Mouse (Mus musculus): ENCODE data around the gene Nxpe5.
"Not testable (repeated sequence)": the region's sequence is repeated elsewhere in the genome, so short reads cannot be mapped to it uniquely, and the experiment has no call there.

Gene Nxpe5

DNA sequence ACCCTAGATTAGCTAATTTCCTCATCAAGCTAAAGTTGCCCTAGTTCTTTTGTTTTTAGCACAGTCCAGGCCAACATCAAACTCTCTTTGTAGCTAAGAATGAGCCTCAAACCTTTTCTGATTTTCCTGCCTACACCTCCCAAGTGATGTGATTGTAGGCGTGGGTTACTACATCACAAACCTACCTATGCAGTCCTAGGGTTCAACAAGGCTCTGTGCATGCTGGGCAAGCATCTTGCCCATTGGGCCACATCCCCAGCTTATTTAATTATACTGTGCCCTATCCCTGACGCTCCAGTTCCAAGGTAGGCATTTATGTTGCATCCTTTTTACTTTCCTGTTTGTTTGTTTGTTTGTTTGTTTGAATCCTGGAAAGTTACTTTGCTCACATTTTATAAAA is at the start of gene Nxpe5:
TSS of gene Nxpe5 (plus strand) at position 199 of the 400 bp plus-strand sequence.
- no peak for DNase-seq (ENCODE audit: low spot score in 2 of 2)

DNA sequence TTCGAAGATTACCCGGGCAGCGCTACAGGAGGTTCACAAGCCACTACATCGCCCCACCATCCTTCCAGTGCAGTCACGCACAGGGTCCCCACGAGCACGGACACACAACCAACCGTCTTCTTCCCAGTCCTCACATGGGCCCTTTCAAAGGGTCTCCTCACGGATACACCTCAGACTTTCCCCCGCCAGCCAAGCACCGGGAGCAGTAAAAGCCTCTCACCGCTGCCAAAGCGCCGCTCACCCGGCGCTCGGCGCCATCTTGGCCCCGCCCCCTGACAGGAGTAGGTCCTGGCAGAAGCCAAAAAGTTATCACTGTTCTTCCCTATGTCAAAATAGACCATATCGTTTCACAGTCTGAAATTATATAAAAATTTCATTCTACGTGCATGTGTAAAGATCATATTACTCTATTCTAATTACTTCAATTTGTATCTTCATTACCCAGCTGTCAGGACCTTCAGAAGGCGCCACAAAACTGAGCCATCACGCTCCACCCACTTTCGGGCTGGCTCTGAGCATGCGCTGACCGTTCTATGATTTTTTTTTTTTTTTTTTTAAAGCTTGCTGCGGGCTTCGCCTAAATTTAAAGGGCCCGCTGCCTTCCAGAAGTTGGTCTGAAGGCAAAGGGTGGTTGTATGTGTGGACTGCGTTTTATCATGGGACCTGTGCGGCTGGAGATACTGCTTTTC is 38.6 kb upstream of the Nxpe5 start, which contains the start of the genes Taf6 and Cnpy4:
TSS of gene Taf6 (minus strand) at position 502 of the 689 bp plus-strand sequence.
TSS of gene Cnpy4 (plus strand) at position 536 of the 689 bp plus-strand sequence.
- DNase-seq (ENCODE audit: low spot score in 2 of 2) = peak; percentile 57 to 65

DNA sequence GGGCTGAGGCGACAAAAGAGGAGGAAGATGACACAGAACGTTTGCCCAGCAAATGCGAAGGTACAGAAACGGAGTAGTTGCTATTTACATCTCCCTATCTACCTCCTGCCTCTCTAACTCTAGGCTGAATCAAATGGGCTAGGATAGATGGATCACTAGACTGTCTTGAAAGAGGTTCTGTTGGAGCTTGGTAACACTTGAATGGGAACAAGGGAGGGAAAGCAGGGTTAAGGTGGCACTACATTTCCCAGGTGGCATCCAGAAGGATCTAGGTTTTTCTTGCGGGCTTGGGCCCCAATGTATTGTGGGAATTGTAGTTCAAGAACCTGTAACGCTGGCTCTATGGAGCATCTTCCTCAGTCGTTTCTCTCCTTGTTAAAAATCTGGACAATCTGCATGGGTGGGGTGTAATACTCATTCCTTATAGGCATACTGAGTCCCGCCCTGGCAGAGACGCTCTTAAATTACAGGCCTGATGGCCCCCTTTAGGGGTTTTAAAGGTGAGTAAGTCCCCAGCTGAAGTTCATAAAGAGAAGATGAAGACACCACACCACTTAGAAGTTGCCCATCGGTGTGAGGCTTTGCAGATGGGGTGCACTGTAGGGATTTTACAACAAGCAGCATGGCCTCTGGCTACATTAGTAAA is 37.9 kb upstream of the Nxpe5 start:
- peak in 1 of 2 experiments; percentile 62 for DNase-seq (ENCODE audit: low spot score in 2 of 2)

DNA sequence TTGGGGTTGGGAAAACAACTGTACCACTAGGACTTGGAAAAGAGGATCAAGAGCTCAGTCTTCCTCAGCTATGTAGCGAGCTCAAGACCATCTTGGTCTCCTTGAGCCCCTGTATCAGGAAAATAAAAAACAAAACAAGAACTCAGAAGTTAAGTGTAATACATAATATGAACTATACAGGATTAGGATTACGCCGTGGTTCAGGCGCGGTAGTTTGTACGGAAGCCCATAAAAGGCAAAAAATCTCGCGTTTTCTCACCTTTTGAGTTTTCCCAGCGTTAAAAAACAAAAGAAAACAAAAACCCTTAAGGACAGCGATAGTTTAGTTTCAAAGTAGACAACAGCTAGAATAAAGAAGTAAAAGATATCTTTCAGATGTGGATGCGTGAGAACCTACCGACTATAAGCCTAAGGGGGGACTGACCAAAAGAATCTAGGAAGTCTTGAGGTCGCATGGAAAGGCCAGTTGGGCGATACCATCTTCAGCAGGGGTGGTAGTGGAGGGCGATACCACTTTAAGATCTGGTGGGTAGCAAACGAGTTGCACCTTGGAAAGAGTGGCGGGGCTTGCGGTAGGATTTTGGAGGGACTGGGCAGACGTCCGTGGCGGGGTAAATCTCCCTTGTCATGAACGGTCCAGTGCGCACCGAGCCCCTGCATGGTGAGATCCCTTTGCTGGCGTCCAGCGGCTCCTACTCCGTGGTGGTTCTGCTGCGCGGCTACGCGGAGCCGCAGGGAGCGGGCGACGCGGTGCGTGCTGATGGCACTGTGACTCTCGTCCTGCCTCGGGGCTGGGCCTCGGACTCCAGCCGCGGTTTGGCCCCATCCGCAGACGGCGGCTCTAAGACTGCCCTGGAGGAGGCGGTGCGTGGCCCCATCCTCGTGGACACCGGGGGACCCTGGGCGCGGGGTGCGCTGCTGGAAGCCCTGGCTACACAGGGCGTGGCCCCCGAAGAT is 31.6 kb upstream of the Nxpe5 start, which contains the start of gene Mblac1:
TSS of gene Mblac1 (plus strand) at position 544 of the 957 bp plus-strand sequence.
- peak; percentile 73 to 86 for DNase-seq (ENCODE audit: low spot score in 2 of 2)

DNA sequence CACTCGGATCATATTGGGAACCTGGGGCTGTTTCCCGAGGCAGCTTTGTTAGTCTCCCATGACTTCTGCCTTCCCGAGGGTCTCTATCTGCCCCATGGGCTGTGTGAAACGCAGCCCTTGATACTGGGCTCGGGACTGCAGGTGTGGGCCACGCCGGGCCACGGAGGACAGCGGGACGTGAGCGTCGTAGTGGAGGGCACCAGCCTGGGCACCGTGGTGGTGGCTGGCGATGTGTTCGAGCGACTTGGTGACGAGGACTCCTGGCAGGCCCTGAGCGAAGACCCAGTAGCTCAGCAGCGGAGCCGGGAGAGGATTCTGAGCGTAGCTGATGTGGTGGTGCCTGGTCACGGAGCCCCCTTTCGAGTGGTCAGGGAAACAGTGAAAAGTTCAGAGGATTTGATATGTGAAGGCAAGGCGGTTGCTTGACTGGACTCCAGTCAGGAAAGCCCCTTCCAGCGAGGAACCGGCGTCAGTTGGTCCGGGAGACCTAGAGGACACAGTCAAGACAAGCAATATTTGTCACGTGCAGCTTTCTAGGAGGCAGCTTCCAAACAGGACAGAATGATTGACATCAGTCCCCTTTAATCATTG is 30.8 kb upstream of the Nxpe5 start:
- DNase-seq (ENCODE audit: low spot score in 2 of 2) = peak in 1 of 2 experiments; percentile 33

DNA sequence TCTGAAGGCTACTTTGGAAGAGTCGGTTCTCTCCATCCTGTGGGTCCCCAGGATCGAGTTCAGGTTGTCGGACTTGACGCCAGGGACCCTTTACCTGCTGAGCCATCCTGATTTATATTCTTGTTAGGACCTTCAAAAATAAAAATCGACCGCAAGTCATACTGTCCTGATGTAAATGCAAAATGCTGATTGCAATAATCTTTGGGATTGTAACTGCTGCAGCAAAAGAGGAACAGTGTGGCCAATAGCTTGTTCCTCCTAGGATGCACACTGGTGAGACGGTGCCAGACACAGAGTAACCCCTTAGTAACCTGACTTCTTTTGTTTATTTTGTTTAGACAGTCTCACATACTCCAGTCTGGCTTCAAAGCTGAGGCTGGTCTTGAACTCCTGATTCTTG is 30.2 kb upstream of the Nxpe5 start:
- no peak for DNase-seq (ENCODE audit: low spot score in 2 of 2)

DNA sequence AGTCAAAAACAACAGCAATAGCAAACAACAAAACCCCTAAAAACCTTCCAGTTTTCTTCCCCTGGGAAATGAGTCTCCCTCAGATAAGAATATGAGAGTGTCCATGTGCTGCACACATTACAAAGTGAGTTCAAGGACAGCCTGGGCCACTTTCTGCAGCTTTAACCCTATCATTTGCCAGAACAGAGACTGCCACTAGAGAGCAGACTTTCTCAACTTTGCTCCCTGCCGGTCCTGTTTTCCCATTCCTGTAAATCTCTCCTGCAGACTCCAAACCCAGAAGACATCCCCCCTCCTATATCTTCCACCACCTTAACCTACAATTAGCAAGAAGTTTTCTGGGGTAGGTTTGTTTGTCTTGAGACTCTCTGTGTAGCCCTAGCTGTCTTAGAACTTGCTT is 26.1 kb upstream of the Nxpe5 start:
- DNase-seq (ENCODE audit: low spot score in 2 of 2) = no peak

DNA sequence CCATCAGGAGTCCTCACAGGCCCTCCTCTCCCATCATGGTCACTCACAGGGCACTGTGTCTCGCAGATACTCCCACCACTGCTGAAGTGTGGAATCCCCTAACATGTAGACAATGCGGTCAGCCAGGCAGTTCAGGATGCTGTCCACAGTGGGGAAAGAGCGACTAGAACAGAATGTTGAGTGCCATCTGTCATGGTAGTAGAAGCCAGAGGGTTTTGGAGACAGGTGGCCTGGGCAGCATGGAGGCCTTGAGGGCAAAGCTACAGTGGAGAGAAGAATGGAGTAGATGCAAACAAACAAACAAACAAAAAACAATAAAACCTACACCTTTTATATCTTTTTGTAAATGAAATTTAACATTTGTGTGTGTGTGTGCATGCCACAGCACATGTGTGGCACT is 23.6 kb upstream of the Nxpe5 start:
- DNase-seq (ENCODE audit: low spot score in 2 of 2) = no peak

DNA sequence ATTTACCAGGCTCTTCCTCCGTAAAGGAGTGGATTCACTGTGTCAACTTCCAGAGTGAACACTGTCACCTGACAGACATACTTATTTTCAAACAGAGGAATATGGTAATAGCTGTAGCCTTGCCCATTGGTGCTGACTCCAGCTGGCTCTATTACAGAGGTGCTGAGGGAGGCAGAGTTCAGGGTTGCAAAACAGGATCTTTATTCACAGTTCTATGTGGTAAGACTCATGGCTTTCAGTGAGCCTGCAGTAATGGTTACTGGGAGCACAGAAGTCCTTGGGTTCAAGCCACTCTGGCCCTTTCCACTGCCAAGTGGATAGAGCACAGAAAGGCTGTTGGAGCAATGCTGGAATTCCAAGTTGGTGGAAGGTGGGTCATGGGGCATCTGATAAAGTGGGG is 18.4 kb upstream of the Nxpe5 start:
- no peak for DNase-seq (ENCODE audit: low spot score in 2 of 2)

DNA sequence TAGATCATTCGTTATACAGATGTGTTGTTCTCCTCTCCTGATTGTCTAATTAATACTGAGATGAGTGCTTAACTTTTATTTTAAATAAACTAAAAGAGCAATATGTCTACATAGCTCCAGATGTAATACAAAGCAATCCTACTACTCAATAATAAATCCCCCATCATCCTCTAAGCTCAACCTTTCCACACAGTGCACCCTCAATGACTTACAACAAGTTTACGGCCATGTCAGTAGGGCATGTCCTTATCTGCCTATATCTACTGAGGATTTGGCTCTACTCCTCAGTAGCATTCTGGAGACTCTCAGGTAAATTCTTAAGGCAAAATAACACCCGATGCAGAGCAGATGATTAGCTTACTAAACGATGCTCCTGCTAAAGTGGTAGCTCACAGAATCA is 17.8 kb upstream of the Nxpe5 start:
- no peak for DNase-seq (ENCODE audit: low spot score in 2 of 2)

DNA sequence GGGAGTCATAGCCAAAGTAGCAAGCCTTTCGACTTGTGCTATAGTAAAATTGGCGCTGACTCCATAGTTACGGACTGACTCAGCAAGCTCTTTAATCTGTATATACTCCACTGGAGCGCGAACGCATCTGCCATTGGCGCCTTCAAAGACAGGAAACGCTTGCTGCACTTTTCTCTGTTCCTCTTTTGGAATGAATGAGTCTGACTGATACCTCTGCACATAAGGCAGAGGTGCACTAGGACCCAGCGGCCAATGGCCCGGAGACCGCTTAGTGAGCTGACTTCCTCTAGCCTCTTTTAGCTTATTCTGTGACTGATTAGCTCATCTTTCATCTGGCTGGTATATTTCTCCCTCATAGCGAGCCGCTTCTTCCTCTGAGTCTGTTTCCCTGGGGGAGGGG is 9.1 kb upstream of the Nxpe5 start:
- DNase-seq (ENCODE audit: low spot score in 2 of 2) = not testable (repeated sequence)

DNA sequence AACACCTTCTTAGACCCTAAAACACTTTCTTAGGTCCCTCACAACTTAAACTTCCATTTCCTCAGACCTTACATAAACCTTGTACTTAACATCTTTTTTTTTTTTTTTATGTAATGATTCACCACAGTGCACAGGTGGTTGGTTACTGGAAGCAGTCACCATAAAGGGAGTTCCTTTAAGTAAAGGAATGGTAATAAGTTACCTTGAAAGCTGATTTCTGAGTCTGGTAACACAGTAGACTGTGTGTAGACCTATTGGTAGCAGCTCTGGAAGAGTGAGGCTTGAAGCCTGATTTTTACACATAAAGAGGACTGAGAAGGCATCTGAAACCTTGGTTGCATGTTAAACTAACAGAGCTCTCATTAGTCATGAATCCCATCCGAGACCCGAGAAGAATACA is 5.8 kb upstream of the Nxpe5 start:
- DNase-seq (ENCODE audit: low spot score in 2 of 2) = no peak

DNA sequence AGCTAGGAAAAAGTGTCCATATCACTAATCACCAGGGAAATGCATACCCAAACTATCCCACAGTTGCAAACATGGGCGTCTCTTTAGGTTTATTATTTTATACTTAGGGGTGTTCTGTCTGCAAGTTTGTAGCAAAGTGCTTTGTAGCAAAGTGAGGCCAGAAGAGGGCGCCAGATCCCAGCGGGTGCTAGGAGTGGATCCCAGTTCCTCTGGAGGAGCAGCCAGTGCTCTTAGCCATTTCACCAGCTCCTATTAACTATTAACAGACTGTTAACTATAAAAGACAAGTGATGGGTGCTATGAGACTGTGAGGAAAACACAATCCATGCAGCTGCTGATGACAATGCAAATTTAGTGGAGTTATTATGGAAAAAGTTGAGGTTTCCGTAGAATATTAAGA is 3.6 kb upstream of the Nxpe5 start:
- peak; percentile 79 to 81 for DNase-seq (ENCODE audit: low spot score in 2 of 2)

DNA sequence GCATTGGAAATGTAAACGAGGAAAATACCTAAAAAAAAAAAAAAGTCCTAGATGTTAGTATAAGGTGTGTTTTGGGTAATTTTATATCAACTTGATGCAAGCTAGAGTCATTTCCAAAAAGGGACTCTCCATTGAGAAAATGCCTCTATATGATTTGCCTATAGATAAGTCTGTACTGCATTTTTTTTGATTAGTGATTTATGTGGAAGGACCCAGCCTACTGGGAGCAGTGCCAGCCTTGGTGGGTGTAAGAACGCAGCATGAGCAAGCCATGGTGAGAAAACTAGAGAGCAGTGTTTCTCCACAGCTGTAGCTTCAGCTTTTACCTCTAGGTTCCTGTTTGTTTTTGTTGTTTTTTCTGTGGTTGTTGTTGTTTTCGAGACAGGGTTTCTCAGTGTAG is 2.4 kb upstream of the Nxpe5 start:
- no peak for DNase-seq (ENCODE audit: low spot score in 2 of 2)

DNA sequence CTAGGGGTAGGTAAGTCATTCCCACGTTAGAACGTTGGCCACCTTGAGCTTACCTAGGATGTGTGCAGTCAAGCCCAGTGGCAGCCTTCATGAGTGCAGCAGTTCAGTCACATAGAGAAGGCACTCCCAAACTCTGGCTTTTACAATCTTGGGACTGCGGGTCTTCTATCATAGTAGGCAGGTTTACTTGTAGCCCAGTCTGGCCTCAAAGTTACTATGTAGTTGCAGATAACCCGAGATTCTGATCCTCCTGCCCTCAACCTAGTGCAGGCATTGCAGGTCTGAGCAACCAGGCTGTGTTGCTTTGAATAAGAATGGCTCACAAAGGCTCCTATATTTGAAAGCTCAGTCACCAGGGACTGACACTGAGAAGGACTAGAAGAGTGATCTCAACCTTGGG is 793 bp downstream of the Nxpe5 start:
- no peak for DNase-seq (ENCODE audit: low spot score in 2 of 2)

DNA sequence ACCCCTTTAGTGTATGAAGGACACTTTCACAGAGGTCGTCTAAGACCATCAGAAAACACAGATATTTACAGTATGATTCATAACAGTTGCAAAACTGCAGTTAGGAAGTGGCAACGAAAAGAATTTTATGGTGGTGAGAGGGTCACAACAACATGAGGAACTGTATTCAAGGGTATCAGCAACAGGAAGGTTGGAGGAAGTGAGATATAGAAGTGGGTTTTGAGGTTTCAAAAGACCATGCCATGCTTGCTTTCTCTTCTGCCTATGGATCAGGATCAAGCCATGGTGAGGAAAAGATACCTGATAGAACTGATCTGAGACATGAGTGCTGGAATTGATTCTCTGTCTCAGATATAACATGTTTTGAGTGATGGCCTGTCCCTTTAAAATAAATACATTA is 1.7 kb downstream of the Nxpe5 start:
- no peak for DNase-seq (ENCODE audit: low spot score in 2 of 2)

DNA sequence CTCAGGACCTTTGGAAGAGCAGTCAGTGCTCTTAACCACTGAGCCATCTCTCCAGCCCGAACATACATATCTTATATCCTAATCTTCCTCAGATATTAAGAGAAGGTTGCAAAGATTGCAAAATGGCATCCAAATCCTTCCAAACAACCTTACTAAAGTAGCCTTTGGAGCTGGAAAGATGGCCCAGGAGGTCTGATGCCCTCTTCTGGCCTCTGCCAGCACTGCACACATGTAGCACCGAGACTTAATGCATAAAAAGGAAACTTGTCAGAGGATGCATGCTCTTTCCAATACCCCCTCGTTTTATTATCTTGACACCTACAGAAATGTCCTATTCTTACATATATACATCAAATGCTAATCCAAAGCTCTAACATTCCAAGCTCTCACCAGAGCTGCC is 2.3 kb downstream of the Nxpe5 start:
- DNase-seq (ENCODE audit: low spot score in 2 of 2) = no peak

DNA sequence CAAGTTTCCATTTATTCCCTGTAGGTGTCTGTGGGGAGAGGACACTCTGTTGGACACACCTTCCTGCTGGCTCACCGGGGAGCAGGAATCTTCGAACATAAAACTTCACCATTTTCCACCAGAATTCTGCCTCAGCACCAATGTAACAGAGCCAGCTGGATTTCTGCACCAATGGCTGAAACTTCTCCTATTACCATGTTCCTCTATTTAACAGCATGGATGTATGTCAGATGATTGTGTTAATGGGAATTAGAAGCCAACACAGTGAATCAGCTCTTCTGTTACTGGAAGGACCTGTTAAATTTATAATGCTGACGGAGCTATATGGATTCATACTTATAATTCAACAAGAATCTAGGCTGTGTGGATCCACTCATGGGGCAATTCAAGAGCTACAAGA is 3.8 kb downstream of the Nxpe5 start:
- no peak for DNase-seq (ENCODE audit: low spot score in 2 of 2)

DNA sequence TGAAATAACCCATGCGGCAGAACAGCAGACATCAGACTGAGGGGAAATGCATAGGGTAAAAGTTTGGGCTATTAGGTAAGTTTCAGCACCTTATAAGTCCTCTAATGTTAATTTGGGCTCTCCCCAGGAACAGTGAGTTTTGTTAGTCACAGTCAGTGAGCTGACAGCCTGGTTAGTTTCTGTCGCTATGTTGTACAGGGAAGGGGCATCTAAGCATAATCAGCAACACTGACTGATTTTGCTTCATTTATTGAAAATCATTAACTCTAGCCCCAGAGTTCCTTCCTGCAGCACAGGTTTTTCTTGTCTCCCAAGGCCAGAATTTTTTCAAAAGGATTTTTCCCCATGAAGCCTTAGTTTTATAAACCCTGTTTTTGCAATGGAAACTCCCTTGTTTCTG is 8.1 kb downstream of the Nxpe5 start:
- no peak for DNase-seq (ENCODE audit: low spot score in 2 of 2)

DNA sequence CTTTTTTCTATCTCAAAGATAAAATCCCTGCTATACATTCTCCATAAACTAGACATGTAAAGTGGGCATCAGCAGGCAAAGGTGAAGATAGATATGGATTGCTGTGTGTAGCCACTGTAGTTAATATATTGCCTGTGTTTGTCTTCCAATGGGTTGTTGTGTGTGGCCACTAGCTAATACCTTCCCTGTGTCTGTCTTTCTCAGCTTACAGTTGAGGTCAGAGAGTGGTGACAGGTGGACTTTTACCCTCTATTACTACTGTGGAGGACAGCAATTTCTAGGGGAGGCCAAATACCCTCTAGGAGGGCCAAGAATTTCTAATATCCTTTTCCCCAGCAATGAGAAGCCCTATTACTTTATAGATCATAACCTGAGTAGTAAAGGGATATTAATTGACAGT is 8.5 kb downstream of the Nxpe5 start:
- no peak for DNase-seq (ENCODE audit: low spot score in 2 of 2)

DNA sequence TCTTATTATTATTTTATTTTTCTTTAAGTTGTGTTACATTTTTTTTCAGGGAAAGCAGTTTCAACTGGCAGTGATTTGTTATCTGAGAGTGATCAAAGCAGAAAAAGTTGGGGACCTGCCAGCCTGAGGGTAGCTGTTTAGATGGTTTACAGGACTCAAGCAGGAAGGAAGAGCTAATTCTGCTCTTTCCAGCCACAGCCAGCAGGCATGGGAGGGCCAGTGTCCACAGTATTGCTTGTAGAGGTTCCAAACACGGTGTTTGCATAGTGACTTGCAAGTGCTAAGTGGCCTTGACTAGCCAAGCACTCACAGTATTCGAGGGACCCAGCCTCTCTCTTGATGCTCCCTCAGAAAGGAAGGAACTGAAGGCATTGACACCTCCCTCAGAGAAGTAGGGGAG is 15.8 kb downstream of the Nxpe5 start:
- DNase-seq (ENCODE audit: low spot score in 2 of 2) = no peak

DNA sequence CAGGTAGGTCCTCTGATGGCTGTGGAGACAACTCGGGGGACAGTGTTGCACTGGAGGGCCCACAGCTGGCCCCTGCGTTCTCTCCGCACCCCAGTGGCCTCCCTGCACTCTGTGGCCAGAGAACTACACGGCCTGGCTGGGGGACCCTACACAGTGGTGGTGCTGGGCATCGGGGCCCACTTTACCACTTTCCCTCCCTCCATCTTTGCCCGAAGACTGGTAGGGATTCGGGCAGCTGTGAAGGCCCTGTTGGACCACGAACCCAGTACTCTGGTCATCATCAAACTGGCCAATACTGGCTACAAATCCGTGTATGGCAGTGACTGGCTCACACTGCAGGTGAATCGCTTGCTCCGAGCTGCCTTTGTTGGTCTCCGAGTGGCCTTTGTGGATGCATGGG is 25.4 kb downstream of the Nxpe5 start:
- no peak for DNase-seq (ENCODE audit: low spot score in 2 of 2)

All from frontal cortex, postnatal 25 days (tissue).